Mouse (Mus musculus): ENCODE results near the gene Taok1.

Gene Taok1

GRCm38 (mm10) chr11:77507426-77507825, 100.2 kb downstream of the Taok1 start:
- DNase-seq = no peak

GRCm38 (mm10) chr11:77506941-77507340, 100.7 kb downstream of the Taok1 start:
- no peak for DNase-seq

DNA sequence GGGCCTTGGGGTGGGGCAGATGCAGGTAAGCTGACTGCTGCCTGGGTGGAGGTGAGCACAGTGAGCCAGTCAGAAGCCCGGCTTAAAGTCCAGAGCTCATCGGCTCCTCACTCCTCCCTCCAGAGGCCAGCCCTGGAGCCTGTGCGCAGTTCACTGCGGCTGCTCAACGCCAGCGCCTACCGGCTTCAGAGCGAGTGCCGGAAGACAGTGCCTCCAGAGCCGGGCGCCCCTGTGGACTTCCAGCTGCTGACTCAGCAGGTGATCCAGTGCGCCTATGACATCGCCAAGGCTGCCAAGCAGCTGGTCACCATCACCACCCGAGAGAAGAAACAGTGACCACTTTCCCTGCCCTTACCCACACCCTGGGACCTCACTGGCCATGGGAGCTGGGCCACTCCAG, 101.3 kb downstream of the Taok1 start:
- DNase-seq = no peak

GRCm38 (mm10) chr11:77505291-77505980, 102.2 kb downstream of the Taok1 start:
- DNase-seq = no peak

DNA sequence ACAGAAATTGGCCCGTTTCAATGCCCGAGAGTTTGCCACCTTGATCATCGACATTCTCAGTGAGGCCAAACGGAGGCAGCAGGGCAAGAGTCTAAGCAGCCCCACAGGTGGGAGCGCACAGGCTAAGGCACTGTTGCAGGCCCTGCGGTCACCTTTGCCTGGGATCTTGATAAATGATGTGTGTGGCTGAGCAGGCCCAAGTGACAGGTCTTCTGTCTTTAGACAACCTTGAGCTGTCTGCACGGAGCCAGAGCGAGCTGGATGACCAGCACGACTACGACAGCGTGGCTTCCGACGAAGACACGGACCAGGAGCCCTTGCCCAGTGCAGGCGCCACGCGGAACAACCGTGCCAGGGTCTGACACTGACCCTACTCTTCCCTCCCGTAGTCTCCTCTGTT, 103.2 kb downstream of the Taok1 start:
- DNase-seq = no peak

DNA sequence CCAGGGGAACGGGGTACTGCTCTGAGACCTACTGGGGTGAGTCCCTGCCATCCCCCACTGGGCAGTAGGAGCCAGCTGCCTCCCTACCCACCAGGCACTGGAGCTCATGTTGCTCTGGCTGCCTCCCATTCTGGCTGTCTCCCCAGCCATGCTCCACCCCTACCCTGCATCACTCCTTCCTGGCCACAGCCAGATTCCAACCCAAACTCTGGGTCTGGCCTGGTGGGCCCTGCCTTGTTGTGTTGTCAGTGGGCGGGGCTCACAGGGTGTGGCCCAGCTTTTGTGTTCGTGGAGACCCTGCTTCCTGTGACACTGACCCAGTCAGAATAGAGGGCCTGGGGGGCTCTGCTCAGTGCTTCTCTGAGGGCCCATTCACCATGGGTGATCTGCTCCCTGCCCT, 104.1 kb downstream of the Taok1 start:
- DNase-seq = no peak

DNA sequence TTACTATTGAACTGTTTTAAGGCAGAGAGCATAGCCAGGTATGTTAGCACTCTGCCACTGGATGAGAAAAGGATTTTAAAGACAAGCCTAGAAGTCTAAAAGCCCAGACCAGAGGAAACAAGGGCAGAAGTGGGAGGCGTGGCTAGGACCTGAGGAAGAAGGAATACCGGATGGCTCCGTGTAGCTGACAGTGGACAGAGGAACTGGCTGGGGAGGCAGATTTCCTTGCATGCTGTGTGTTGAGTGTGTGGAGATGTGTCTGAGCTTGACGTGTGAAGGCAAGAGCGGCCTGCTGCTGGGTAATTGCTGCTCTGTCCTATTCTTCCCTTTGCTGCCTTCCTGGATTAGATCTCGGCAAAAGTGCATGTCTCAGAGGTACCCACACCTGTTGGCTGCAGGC, 105.1 kb downstream of the Taok1 start:
- DNase-seq = no peak

- no peak for DNase-seq
These were observed 105.6 kb downstream of the Taok1 start for GRCm38 (mm10) chr11:77501971-77502370.

- DNase-seq = peak; percentile 87
These were observed 106.2 kb downstream of the Taok1 start for GRCm38 (mm10) chr11:77501392-77501791.

GRCm38 (mm10) chr11:77500361-77501325, 107.0 kb downstream of the Taok1 start:
- peak; percentile 36 for DNase-seq

DNA sequence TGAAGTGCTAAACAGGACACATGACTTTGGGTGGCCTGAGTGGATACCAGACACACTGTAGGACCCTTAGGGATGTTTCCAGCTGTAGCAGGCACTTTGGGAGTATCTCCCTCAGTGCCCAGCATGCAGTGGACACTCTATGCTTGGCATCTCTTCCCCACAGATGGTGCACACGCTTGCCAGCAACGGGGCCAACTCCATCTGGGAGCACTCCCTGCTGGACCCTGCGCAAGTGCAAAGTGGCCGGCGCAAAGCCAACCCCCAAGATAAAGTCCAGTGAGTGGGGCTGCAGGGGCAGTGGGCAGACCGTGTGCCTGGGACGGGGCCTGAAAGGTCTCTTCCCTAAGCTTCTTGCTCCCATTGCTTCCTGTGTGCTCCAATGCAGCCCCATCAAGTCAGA, 108.3 kb downstream of the Taok1 start:
- no peak for DNase-seq

- DNase-seq = no peak
These were observed 109.1 kb downstream of the Taok1 start for GRCm38 (mm10) chr11:77498261-77499139.

DNA sequence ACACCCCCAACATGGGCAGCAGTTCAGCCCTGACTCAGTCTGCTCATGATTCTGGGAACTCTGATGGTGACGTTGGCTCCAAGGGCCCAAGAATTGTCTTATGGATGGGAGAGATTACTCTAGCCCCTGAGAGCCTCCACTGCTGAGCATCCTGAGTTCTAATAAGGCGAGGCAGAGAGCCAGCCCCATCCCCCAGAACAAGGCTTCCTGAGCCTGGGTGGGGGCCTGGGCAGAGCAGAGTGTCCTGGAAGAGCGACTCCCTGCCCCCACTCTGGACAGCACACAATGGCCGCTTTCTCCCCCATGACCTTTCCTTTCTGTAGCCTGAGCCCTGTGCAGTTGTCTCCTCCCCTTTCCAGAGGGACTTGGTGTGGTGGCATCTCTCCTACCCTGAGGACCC, 109.8 kb downstream of the Taok1 start:
- DNase-seq = peak; percentile 46

- DNase-seq = peak; percentile 84
These were observed 110.3 kb downstream of the Taok1 start for GRCm38 (mm10) chr11:77497341-77497756.

DNA sequence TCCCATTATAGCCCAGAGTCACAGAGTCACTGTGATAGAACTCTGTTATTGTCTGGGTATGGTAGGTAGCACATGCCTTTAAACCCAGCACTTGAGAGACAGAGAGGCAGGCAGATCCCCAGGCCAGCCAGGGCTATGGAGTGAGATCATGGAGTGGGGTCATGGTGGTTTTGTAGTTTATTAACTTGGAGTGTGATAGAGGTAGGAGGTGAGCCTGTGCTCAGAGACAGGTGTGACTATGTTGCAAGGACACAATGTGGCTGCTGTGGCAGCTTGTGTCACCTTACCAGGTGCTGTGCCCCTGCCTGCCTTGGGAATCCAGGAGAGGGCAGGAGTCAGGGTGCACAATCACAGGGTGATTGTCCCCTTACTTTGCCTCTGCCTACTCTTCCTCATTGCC, 112.1 kb downstream of the Taok1 start:
- no peak for DNase-seq

DNA sequence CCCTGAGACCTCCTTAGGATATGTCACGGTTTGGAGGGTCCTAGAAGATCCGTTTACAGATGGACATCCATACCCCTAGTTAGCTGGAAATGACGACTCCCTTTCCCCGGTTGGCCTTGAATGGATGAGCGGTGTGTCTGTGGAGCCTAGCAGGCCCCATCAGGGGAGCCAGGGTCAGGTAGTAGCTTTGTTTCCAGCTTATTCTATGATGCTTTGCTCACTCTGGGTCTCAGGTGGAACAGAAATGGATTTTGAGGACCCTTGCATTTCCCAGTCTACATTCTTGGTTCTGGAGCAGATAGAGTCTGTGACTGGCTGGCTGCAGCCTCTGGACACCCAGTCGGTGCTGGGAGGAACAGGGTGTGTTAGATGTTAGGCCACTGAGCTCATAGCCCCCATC, 112.8 kb downstream of the Taok1 start:
- no peak for DNase-seq

DNA sequence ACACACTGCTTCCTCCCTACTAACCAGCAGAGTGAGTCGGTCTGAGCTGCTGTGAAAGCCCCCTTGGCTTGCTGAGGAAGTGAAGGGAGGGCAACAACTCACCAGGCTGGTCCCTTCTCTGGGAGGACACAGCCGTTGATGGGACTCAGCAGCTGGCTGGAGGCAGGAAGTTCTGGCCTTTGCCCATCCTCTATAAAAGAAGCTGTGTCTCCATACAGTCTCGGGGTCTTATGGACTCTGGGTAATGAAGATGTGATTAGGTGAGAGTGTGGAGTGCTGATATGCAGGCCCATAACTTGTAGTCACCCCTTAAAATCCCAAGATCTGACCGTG, 113.3 kb downstream of the Taok1 start:
- DNase-seq = no peak

DNA sequence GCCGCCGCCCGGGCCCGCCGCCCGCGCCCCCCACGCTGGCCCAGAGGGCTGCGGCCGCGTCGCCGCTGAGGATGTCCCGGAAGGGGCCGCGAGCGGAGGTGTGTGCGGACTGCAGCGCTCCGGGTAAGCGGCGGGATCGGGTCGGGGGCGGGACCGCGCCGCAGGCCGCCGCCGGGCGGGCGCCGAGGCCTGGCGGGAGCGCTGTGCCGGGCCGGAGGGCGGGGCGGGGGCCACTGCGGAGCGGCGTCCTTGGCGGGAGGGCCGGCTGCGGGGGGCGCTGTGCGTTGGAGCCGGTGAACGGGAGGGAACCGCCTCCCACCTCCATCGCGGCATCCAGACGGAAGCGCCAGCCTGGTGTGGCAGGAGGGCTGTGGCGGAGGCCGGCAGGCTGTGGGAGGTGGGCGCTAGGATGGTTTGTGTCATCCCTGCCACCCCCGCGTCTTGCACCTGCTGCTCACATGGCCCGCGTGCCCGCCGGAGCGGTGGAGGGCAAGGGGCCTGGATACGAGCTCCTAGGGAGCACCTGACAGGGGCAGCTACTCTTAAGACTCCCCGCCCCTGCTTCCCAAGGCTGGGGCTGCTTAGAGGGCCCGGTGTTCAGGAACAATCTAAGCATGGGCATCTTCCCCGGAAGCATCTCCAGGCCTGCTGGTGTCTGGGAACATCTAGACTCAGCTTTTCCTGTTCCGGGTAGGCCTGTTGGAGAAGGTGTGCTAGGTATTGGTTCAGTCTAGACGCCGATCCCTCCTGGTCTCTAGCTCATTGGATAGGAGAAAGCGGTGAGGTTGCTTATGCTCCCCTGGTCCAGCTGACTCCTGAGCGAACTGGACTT, 113.9 kb downstream of the Taok1 start, which contains the start of gene Git1:
Gene Git1, plus strand, starts transcription at position 51 of the 832 bp plus-strand sequence.
- DNase-seq = peak; percentile 60

DNA sequence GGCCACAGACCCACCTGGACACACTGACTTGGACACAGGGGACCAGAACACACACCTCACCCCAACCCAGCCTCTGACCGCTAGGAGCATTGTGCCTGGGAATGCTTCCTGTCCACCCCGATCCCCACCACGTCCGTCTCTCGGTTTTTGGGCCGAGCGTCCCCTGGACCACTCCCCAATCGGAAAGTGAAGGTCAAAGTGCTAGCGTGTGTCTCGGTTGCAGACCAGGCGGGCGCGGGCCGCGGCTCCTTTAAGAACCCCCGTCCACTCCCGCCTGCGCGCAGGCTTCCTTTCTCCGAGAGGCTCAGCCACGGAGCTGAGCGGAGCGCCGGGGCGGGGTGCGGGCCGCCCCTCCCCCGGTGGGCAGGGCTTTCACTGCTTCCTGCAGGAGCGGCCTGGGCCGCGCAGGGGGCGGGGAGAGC, 114.7 kb downstream of the Taok1 start:
- peak; percentile 96 for DNase-seq

DNA sequence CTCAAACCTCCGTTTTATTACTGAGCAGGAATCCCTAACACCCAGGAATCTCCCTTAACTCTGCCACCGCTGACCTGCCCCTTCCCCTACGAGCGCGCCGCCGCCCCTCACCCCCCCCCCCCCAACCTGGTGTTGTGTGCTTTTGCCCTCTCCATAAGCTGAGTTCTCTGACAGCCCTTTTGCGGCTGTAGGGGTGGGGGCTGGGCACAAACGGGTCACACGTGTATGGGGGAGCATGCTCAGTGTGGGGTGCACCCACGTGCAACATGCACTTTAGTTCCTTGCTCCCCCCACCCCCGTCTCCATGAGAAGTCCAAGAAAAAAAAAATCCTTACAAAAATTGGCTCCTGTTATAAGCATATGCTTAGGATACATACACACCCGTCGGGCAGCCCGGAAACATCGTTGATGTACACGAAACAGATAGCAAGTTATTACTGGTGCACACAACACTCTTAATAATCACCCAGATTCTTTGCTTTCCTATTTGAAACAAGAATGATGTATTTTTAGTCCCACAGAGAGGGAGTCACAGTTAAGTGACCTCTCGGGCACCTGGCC, 115.2 kb downstream of the Taok1 start:
- peak; percentile 33 for DNase-seq

DNA sequence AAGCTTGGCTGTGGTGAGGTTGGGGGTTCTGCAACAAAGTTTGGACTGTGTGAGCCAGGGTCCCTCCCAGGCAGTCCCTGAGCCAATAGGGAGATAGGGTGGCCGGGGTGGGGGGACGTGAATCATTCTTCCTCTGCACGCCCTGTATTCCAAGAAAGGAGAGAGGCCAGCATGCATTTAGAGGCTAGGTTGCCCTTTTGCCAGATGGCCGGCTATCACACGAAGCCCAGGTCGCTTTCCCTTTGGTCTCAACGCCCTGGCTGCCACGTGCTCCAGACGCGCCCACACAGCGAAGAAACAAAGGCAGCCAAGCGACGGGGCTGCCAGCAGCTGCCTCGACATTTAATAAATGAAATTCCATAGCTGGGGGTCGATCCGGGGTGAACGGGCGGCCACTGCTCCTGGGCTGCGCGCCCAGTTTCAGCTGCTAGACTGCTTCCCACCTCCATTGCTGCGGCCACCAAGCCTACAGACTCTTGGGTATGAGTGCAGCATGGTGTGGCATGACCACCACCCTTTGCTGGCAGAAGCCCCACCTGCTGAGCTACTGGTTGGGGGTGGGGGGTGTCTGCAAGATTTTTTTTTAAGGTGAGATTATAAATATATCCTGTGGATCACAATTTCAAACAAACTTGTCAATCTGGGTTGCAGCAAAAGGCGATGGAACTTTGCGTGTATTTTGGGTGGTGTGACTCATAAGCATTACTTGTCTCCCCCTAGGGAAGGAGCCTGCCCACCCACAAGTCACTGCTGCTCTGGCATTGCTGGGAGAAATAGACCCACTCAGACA, 115.9 kb downstream of the Taok1 start:
- DNase-seq = peak; percentile 85
